Mouse (Mus musculus) heart, adult 2 months (tissue): ENCODE data around the gene Mpped1.

Experiments
- CTCF ChIP-seq: fragments of 200-600 bp; IDR thresholded peaks from 2 replicates; pipeline ENCODE4 v1.8.1; 2022; ENCODE audit warnings: antibody characterized with exemption, mild to moderate bottlenecking, moderate library complexity
- EP300 ChIP-seq: fragments of 200-500 bp; IDR thresholded peaks from 2 replicates; pipeline ENCODE4 v1.6.1; 2011; ENCODE audit warnings: low read depth, low read length, control low read depth; ENCODE audit not compliant: insufficient read depth
- POLR2A ChIP-seq: fragments of 200-500 bp; IDR thresholded peaks from 2 replicates; pipeline ENCODE4 v1.6.1; 2011; ENCODE audit warnings: mild to moderate bottlenecking, low read depth, low read length, control low read depth; ENCODE audit not compliant: insufficient read depth

GRCm38 (mm10) chr15:83846592-83846991, 67.3 kb downstream of the Mpped1 start:
- TF ChIP-seq CTCF (no peak), POLR2A (no peak), EP300 (no peak)
